Mouse (Mus musculus): ENCODE data around the gene Tns3. TPM values are rescaled to one million over a fixed set of nuclear protein-coding genes. Genes with fewer than 3 reads are reported as not detected.

Tns3 gene
- total RNA-seq, 2 experiments from 2014 or later: 43.4 to 59.0 TPM

DNA sequence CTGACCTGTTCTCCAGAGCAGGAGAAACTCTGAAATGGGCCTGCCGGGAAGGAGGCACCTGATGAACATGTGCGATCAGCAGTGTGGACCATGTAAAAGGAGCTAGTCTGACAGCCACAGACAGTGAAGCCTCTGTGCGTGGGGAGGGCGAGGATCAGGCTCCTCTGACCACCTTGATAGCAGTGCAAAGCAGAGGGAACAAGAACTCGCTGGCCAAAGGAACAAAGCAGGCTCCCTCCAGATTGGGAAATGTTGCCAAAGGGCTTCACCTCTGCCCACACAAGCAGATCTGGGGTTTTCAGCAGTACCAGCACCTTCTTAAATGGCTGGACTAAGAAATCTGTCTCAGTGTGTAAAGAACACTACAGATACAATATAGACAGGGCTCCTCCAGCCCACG lies 229.2 kb downstream of the Tns3 start:
- DNase-seq: no peak

DNA sequence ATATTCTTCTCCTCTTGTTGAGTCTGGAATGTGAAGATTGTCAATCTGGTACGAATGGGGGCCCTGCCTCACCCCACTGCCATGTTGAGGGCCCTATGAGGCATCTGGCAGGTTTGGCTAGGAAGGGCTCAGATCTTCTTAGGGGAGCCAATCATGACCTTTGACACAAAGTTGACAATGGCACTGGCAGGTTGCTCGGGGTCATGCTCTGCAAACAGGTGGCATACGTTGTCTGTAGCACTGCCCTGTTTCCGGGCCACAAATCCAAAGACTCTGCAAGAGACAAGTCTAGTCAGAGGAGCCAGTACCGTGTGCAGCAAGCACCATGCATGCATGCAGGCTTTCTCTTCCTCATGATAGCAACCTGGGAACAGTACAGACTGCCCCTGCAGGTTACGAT lies 230.0 kb downstream of the Tns3 start:
- no peak for DNase-seq

DNA sequence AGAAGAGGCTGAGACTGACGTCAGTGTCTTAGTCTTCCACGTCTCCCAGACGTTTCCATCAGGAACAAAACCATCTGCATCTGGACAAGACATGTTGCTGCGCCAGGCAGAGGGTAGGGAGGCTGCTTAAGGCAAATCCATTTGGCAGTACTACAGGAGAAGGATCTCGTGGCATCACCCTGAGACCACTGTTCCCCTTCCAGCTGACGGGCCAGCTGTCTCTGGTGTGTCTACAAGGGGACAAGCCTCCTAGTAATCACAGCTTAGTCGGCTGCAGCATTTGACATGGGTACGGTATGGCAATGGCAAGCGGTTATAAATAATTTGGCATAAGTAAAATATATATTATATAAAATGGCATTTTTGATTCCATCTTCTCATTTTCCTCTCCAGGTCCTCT lies 230.9 kb downstream of the Tns3 start:
- DNase-seq: no peak

DNA sequence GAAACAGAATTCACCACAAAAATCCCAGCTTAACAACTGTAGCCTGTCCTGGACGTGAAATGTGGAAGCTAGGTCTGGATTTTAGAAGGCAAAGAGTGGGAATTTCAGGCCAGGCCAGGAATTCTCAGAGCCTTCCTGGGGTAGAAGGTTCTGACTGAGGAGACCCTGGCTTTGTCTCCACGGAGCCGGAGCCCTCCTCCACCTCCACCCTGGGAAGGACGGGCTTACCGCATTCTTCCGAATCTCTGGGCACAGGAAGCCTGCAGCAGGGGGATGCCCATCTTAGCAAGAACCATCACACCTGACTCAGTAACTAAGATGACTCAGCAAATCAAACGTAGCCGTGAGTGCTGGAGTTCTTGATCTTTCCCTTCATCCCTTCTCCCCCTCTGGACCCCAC lies 231.4 kb downstream of the Tns3 start:
- DNase-seq: no peak

DNA sequence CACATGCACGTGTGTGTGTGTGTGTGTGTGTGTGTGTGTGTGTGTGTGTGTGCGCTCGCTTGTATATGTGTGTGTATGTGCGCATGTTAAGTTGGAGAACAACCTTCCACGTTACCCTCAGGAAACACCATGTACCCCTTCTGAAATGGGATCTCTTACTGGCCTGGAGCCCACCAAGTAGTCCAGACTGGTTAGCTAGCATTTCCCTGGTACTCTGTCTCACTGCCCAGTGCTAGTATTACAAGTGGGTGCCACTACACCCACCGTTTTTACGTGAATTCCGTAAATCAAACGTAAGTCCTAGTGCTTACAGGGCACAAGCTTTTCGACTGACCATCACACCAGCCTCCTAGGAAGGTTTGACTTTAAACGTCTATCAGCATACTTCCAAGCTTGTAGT lies 236.7 kb downstream of the Tns3 start:
- no peak for DNase-seq

- DNase-seq: no peak
Measured at GRCm38 (mm10) chr11:8425226-8425570, 239.1 kb downstream of the Tns3 start.

GRCm38 (mm10) chr11:8424342-8425225 lies 239.8 kb downstream of the Tns3 start:
- DNase-seq: peak; percentile 72 to 83

DNA sequence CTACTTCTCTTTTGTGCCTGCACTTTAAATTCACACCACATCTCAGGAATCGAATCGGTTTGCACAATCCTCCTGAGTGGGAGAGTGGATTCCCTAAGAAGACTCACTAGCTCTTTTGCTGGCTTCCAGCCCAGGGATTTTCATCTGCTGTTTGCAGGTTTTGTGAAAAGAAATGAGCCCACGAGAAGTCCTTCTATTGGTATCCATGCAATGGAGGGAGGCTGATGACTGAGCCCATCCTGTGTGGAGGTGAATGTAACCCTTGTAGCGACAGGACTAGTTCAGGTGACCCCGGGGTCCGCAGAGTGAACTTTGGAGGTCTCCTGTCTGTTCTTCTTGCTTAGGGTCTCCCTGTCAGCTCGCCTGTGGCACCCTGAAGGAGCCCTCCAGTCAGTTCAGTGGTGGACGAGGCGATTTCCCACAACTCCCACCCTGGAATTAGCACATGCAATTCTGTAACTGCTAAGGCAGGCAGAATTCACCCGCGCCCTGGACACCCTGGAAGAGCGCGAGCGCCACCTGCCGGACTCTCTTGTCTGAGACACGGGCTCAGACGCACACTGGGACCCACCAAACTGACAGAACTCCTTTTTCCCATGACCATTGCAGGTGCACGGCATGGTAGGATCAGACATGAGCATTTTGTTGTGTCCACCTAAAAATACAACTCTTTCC lies 259.0 kb downstream of the Tns3 start:
- DNase-seq: peak; percentile 53 to 54

- no peak for DNase-seq
Measured at GRCm38 (mm10) chr11:8401328-8401727, 263.0 kb downstream of the Tns3 start.

GRCm38 (mm10) chr11:8396329-8396728 lies 268.0 kb downstream of the Tns3 start:
- no peak for DNase-seq

- DNase-seq: no peak
Measured at GRCm38 (mm10) chr11:8391564-8391963, 272.8 kb downstream of the Tns3 start.

DNA sequence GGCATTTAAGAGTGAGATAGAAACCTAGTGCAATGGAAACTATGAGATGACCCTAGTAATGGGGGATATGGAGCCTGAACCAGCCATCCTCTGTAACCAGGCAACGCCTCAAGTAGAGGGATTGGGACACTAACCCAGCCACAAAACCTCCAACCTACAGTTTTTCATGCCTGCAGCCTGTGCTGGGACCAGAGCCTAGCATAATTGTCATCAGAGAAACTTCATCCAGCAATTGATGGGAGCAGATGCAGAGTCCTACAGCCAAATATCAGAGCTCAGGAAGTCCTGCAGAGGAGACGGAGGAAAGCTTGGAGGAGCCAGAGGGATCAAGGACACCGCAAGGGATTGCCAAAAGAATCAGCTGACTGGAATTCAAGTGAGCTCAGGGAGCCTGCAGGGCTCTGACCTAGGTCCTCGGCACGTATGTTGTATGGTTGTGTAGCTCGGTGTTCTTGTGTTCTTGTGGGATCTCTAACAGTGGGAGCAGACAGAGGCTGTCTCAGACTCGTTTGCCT lies 278.4 kb downstream of the Tns3 start:
- no peak for DNase-seq

Measured in layer of hippocampus, postnatal 36 days (tissue).